Mouse (Mus musculus) c-Kit-positive CD71-positive TER-119-negative erythroid progenitor cells, embryonic 14.5 days (primary cell): ENCODE measurements around the gene Pnck.

Experiments
- DNase-seq: peaks from one replicate; pipeline ENCODE4 v3.0.0-alpha.2; 2013; ENCODE audit warnings: low read depth

Pnck gene

DNA sequence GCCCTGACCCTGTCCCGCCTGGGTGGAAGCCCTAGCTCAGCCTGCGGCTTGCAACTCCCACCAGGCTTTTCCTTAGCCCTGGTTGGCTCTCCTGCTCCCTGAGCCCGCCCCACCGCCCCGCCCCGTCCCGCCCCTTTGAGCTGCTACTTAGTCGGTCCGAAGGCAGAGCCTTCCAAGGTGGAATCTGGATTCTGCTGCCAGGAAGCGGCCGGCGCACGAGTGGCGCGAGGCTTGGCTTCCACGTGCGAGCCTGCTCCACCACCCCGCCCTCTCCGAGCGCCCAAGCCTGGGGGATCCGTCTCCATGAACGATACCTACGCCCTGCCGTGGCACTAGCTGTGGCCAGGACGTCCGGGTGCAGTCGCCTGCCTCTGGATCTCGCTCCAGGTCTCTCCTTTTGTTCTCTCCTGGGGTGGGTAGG, 20.7 kb downstream of the Pnck start, which contains the start of gene Dusp9:
TSS of gene Dusp9 (plus strand) at position 165 of the 421 bp plus-strand sequence.
- DNase-seq: peak; percentile 24

DNA sequence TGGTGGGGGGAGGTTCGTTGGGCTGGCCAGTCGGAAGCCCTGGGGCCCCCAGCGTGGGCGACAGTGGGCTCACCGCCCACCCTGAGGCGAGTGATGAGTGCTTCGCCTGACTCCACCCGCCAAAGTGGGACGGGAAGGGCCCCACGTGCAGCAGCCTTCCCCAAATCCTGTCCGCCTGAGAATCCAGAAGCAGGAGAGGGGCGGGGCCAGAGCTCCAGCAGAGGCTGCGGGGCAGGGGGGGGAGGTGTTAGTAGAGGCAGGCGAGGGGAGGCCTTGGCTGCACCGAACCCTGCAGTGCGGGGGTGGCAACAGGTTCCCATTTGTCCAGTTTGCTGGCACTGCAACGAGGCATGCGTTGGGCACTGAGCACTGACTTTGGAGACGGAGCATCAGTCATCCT, 22.5 kb downstream of the Pnck start:
- no peak for DNase-seq

DNA sequence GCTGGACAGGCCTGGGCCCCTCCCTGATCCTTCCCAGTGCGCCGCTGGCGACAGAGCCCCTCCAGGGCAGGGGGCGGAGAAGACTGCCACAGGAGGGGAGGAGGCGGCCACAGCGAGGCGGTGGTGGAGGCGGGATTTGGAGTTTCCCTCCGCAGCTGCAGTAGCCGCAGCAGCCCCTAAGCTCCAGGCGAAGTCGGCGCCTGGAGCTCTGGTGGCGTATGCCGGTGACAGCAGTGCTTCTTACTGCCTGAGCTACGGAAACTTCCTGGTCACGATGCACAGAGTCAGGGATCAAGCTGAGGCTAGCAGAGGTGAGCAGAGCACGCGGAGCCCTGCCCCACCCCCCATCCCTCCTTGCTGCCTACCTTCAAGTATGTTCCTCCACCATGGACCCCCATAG, 24.5 kb downstream of the Pnck start:
- no peak for DNase-seq

DNA sequence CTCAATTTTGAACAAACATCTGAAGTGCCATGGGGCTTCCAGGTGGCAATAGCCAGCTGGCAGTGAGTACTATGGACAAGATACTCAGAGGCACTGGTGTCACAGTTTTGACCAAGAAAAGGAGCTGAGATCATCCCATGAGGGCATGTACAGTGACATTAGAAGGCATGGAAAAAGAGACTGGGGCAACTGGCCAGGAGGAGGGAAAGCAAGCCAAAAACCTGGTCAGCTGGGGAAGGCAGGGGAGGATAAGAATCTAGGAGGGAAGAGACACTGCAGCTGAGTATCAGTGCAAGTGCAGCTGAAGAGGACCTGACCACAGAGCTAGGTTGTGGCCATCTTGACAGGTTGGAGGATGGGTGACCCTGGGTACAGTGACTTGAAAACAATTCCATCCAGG, 32.9 kb downstream of the Pnck start:
- no peak for DNase-seq

DNA sequence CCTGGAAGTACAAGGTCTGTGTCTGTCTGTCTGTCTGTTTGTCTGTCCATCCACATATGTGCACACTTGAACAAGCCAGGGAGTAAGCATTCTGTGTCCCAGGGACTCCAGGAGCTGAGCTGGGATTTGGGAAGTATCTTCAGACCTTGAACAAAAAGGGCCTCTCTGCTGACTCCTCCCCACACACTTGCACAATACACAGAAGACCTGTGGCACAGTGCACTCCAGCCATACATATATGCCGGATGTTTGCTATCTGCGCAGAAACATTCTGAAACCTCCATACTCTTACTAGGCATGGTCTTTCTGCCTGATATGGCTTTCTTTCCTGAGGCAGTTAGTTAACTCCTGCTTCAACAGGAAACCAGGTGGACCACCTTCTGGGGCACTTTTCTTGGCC, 40.0 kb downstream of the Pnck start:
- no peak for DNase-seq

DNA sequence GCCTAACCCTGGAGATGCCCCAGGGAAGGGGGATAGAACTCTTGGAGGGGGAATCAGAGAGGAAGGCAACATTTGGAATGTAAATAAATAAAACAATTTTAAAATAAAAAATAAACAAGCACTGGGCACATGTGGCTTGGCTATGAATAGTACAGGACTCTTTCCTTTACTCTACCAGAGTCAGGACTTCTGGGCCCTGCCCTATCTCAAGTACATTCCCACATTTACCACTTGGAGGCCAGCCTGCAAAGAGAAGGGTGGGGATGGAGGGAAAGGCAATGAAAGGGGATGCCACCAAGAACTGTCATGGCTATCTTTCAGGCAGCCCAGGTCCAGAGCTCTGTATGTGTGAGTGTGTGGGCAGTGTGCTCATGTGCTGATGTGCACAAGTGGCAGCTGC, 40.5 kb downstream of the Pnck start:
- no peak for DNase-seq

DNA sequence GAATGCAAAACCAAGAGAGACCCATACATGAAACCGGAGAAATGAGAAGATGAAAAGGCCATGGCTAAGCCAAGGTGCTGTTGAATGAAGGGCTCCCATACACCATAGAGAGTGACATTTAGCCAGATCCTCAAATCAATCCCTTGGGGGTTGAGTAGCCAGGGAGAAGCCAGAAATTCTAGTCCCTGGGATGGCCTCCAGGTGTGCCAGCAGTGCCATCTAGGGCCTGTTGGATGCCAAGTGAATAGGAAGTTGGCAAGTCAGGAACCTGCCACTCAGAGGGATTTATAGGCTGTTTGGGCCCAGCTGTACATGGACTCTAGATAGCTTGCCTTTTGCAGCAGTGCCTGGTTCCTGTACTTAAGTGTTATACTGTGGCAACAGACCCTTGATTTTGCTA, 44.0 kb downstream of the Pnck start:
- no peak for DNase-seq

DNA sequence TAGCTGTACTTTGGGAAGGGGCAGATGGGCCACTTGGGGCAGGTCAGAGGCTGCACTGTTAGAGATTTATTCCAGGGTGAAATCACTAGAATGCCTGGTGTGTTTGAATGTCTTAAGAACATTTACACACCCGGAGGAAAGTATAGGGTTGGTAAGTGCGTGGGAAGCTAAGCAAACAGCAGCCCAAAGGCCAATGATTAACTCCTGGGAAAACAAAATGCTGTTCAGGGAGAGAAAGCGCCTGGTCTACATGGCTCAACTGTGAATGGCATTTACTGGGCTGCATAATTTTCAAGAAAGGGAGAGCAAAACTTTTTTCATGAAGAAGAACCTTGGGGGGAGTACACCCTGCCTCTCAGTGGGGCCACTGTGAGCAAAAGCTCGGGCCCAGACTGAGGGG, 46.3 kb downstream of the Pnck start:
- DNase-seq: no peak
